Mouse (Mus musculus): Measurements from ENCODE around the gene Cipc.

GRCm38 (mm10) chr12:86960791-86961335 is 14.0 kb downstream of the Cipc start:
- no peak for TF ChIP-seq CTCF (IDR thresholded peaks at IDR 0.05)
- no peak for TF ChIP-seq POLR2A (IDR thresholded peaks at IDR 0.05; ENCODE audit: insufficient read depth, low read depth, low read length)

Data from heart, adult 2 months (tissue).